Mouse (Mus musculus) brain, embryonic 18.5 days (tissue): ENCODE results near the gene Plek2.
"Not testable (repeated sequence)": the region's sequence is repeated elsewhere in the genome, so short reads cannot be mapped to it uniquely, and the experiment has no call there.

ENCODE experiments used
- DNase-seq: peaks from one replicate; pipeline ENCODE4 v3.0.0-alpha.2; 2012; ENCODE audit warnings: low read depth, low spot score

The Plek2 gene

GRCm38 (mm10) chr12:78906707-78907162 lies at the start of gene Plek2:
Gene Plek2 (minus strand): TSS chr12:78906964.
- no peak for DNase-seq

- no peak for DNase-seq
Observed at GRCm38 (mm10) chr12:78956405-78956804, 49.6 kb upstream of the Plek2 start.

GRCm38 (mm10) chr12:78952484-78952883 lies 45.7 kb upstream of the Plek2 start:
- DNase-seq, result no peak

- DNase-seq, result no peak
Observed at GRCm38 (mm10) chr12:78952053-78952452, 45.3 kb upstream of the Plek2 start.

- no peak for DNase-seq
Observed at GRCm38 (mm10) chr12:78947661-78948060, 40.9 kb upstream of the Plek2 start.

GRCm38 (mm10) chr12:78947161-78947560 lies 40.4 kb upstream of the Plek2 start:
- no peak for DNase-seq

GRCm38 (mm10) chr12:78942931-78943330 lies 36.2 kb upstream of the Plek2 start:
- no peak for DNase-seq

- no peak for DNase-seq
Observed at GRCm38 (mm10) chr12:78940081-78940480, 33.3 kb upstream of the Plek2 start.

GRCm38 (mm10) chr12:78939393-78940037 lies 32.8 kb upstream of the Plek2 start:
- no peak for DNase-seq

- no peak for DNase-seq
Observed at GRCm38 (mm10) chr12:78936494-78936893, 29.7 kb upstream of the Plek2 start.

- DNase-seq, result no peak
Observed at GRCm38 (mm10) chr12:78929900-78930299, 23.1 kb upstream of the Plek2 start.

GRCm38 (mm10) chr12:78927287-78927686 lies 20.5 kb upstream of the Plek2 start:
- no peak for DNase-seq

GRCm38 (mm10) chr12:78923539-78924189 lies 16.9 kb upstream of the Plek2 start:
- no peak for DNase-seq

GRCm38 (mm10) chr12:78922977-78923376 lies 16.2 kb upstream of the Plek2 start:
- not testable (repeated sequence) for DNase-seq

GRCm38 (mm10) chr12:78922058-78922457 lies 15.3 kb upstream of the Plek2 start:
- DNase-seq, result no peak

GRCm38 (mm10) chr12:78921421-78921820 lies 14.7 kb upstream of the Plek2 start:
- DNase-seq, result no peak

GRCm38 (mm10) chr12:78919079-78919712 lies 12.4 kb upstream of the Plek2 start:
- DNase-seq, result peak; percentile 52

GRCm38 (mm10) chr12:78918227-78919078 lies 11.7 kb upstream of the Plek2 start:
- DNase-seq, result peak; percentile 66

GRCm38 (mm10) chr12:78916278-78916677 lies 9.5 kb upstream of the Plek2 start:
- no peak for DNase-seq

- no peak for DNase-seq
Observed at GRCm38 (mm10) chr12:78915561-78915960, 8.8 kb upstream of the Plek2 start.

GRCm38 (mm10) chr12:78914458-78914857 lies 7.7 kb upstream of the Plek2 start:
- no peak for DNase-seq
